Mouse (Mus musculus) thymus, adult 2 months (tissue): Measurements from ENCODE around the gene Col4a4.

Source experiments
- CTCF ChIP-seq: fragments of 200-500 bp; IDR thresholded peaks from 2 replicates; pipeline ENCODE4 v1.5.1; 2012; ENCODE audit warnings: mild to moderate bottlenecking, control low read depth, low read length, moderate library complexity, borderline replicate concordance; ENCODE audit not compliant: control insufficient read depth, poor library complexity, insufficient read depth; ENCODE audit errors: extremely low read depth
- POLR2A ChIP-seq: fragments of 200-500 bp; IDR thresholded peaks from 2 replicates; pipeline ENCODE4 v1.6.1; 2012; ENCODE audit warnings: mild to moderate bottlenecking, low read length, control low read depth, moderate library complexity; ENCODE audit not compliant: control insufficient read depth, poor library complexity, insufficient read depth; ENCODE audit errors: extremely low read depth

GRCm38 (mm10) chr1:82618001-82618400 lies 31.4 kb upstream of the Col4a4 start:
- TF ChIP-seq POLR2A (no peak), CTCF (no peak)
